Mouse (Mus musculus) cerebellum, adult 18-20 months (tissue): Measurements from ENCODE around the gene A630073D07Rik.
"Not testable (repeated sequence)": the region's sequence is repeated elsewhere in the genome, so short reads cannot be mapped to it uniquely, and the experiment has no call there.

Experiments
- DNase-seq, 2 experiments: peaks; one replicate each; pipeline ENCODE4 v3.0.0; 2021

The A630073D07Rik gene

DNA sequence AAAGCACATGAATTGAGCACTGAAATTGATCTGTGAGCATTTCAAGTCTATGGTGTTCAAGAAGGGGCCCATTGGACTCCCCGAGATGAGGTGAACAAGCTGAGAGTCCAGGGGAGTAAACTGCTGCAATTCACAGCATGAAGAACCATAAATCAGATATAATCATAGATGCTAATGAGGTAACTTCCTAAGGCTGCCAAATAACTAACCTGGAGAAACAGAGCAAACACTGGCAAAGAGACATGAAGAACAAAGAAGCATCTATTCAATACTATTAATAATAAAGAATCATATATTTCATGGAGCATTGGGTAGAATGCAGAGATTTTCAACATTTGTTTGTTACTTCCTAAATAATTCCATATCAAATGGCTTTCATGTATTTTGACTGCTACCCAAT, at the start of gene A630073D07Rik:
TSS of gene A630073D07Rik (minus strand) at position 101 of the 400 bp plus-strand sequence.
- no peak for DNase-seq

DNA sequence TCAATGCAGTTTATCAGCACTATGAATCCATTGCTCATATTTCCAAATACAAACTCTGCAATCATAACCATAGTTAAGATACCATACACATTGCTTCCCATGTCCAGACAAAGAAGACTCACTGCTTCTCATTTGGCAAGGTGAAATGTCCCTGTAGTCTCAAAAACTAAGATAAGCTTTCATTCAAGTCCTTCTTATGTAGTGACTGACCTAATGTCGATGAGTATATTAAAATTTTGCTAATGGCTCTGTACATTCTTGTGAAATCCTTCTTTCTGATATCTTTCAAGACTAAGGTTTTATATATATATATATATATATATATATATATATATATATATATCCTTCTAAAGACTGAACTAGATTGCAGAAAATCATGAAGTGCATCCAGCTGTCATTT, 49.6 kb upstream of the A630073D07Rik start, which contains the start of gene Tas2r121:
TSS of gene Tas2r121 (minus strand) at position 101 of the 400 bp plus-strand sequence.
- DNase-seq, result no peak

DNA sequence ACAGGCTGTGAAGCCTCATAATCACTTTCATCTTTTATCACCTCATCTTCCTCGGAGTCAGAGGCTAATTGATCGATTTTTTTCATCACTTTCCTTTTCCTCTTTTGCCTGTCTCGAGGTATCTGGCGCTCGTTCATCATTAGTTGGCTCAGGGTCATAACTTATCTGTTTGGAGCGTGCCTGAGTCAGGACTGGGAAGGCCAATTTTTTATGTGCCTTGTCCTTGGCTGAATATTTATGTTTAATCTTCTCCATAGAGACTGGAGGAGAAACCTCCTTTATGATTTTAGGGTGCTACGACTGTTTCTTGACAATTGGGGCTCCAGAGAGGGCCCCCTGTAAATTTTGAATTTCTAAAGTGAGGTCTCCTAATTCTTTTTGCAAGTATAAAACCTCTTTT, 40.3 kb upstream of the A630073D07Rik start:
- not testable (repeated sequence) for DNase-seq

DNA sequence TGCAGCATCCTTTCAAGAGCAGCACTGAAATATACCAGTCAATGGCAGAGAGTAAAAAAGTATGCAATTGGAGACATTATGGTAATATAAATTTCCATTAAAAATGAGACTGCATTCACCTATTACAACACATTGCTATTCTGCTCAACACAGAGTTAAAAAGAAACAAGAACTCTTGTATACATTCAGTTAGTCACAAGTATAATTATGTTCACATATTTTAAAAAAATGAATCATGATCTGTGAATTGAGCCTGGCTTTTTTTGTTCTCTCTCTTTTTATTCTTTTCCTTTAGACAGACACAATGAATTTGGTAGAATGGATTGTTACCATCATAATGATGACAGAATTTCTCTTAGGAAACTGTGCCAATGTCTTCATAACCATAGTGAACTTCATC, 5.3 kb upstream of the A630073D07Rik start, which contains the start of gene Tas2r120:
TSS of gene Tas2r120 (plus strand) at position 301 of the 400 bp plus-strand sequence.
- DNase-seq, result no peak

DNA sequence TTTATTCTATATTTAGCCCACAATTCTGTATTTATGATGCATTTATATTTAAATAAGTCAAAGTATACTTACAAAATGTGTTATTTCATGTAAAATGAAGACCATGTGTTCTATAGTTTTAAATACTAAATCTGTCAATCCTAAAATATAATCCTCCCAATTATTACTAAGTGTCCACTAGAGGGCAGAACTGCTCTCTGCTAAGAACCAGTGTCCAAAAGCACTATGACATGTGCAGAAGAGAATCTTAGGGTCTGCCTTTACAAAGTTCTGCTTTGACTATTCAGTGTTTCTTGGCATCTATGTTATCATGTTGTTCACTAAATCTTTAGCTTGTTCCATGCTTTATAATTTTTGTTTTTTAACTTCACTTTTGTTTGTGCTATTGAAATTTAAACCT, 1.9 kb downstream of the A630073D07Rik start:
- no peak for DNase-seq

DNA sequence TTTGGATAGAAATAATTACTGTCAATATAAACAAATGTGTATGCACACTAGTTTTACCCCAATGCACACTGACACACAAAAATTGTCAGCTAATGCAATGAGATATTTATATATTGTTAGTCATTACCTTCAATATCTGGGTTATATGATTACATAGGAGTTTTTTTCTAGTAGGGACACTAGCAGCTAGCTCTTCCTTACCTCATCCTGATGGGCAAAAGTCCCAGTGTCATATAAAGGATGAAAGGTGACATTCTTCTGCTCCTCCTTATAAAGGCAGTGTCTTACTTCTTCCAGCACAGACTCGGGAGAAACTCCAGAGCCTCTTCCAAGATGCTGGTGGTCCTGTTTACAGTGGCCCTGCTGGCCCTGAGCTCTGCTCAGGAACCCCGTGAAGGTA, 55.7 kb downstream of the A630073D07Rik start, which contains the start of gene Prp2:
TSS of gene Prp2 (plus strand) at position 301 of the 400 bp plus-strand sequence.
- DNase-seq, result not testable (repeated sequence)
